18 mouse cellular contexts compared by ENCODE assay signal in the genomic region with DNA sequence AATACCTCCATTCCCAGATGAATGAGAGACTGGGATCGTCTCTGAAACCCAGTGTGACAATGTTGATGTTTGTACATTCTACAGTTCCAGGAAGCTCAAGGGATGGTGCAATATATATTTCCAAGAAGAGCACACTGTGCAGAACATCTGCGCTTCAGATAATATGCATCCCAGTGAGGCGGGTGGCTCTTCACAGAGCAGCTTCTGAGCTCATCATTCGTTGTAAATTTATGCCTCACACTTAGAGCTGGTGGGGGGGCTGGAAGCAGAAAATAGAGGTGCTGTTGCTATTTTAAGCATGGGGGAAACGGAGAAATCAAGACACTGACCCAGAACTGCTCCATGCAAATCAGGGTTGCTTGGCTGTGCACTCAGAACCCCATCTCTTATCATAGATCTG. TPM values are rescaled to one million over a fixed set of nuclear protein-coding genes. Genes with fewer than 3 reads are reported as not detected.
A peak's percentile ranks its signal among the peaks of the same experiment; 100 is the strongest.
DNase-seq lines count a peak whose midpoint lies in the region; ATAC-seq lines count a peak whose summit lies in the region.
"Had no signal": no experiment of that assay in that cellular context is flagged by ENCODE, and none has a peak within 500 bp of the region (broad histone marks: within the 10 kb centered on the region; RNA-seq: fewer than 3 reads in every experiment).

No protein-coding gene starts in this region.

- H3K4me3 ChIP-seq in liver, embryonic 11.5 days (ENCODE audit: low read depth, low read length): no peak overlapping the region
- H3K4me3 ChIP-seq: forebrain, embryonic 12.5 days; heart, embryonic 12.5 days; lung, embryonic 15.5 days; megakaryocyte, embryonic 14.5 days; neural tube, embryonic 12.5 days had no signal

- peaks cover 7% of the 10 kb centered on the region for H3K4me1 ChIP-seq in liver, embryonic 11.5 days (replicated peaks; ENCODE audit: control insufficient read depth, insufficient read depth, low read length)
- H3K4me1 ChIP-seq: megakaryocyte, embryonic 14.5 days had no signal

- H3K27me3 ChIP-seq in liver, embryonic 11.5 days (replicated peaks; ENCODE audit: control insufficient read depth, insufficient read depth, low read length): no peaks in the 10 kb centered on the region
- H3K27me3 ChIP-seq: forebrain, embryonic 12.5 days; heart, embryonic 12.5 days; lung, embryonic 15.5 days; neural tube, embryonic 12.5 days had no signal

- no peak overlapping the region for H3K27ac ChIP-seq in liver, embryonic 11.5 days (ENCODE audit: low read depth, low read length)
- H3K27ac ChIP-seq: forebrain, embryonic 12.5 days; hindbrain, postnatal 0 days; lung, embryonic 15.5 days; neural tube, embryonic 12.5 days had no signal

- H3K4me2 ChIP-seq in liver, embryonic 11.5 days: no peak overlapping the region
- H3K4me2 ChIP-seq: forebrain, embryonic 12.5 days; heart, embryonic 12.5 days; lung, embryonic 15.5 days; neural tube, embryonic 12.5 days had no signal

- H3K36me3 ChIP-seq in liver, embryonic 11.5 days (ENCODE audit: control insufficient read depth, insufficient read depth, low read length): no peaks in the 10 kb centered on the region
- H3K36me3 ChIP-seq: forebrain, embryonic 12.5 days; heart, embryonic 12.5 days; lung, embryonic 15.5 days; neural tube, embryonic 12.5 days had no signal

- WGBS in liver, embryonic 11.5 days: 52% methylated on average over 5 of the region's 5 CpGs

- intact Hi-C loops in left cerebral cortex, postnatal 36 days (cut with DNase I): no loop called here

- no peak; the same call in 1 of the 2 replicates for ATAC-seq in liver, embryonic 11.5 days (replicated peaks; ENCODE audit: low FRiP score)
- ATAC-seq in frontal cortex, adult (ENCODE audit: low TSS enrichment): peak; percentile 66
- ATAC-seq in CD4-positive, CD25-positive, alpha-beta regulatory T cell, adult 4 months: no peak
- ATAC-seq: hindbrain, postnatal 0 days had no signal

- no peak overlapping the region for H3K9ac ChIP-seq in liver, embryonic 11.5 days (ENCODE audit: low read depth, low read length)
- H3K9ac ChIP-seq: forebrain, embryonic 12.5 days; heart, embryonic 12.5 days; lung, embryonic 15.5 days; neural tube, embryonic 12.5 days had no signal

- no peaks in the 10 kb centered on the region for H3K9me3 ChIP-seq in liver, embryonic 11.5 days (ENCODE audit: control insufficient read depth, low read length)
- H3K9me3 ChIP-seq: forebrain, embryonic 12.5 days; heart, embryonic 12.5 days; lung, embryonic 15.5 days; megakaryocyte, embryonic 14.5 days; neural tube, embryonic 12.5 days had no signal

- DNase-seq in liver: peak; percentile 36
- DNase-seq in liver, embryonic 11.5 days (ENCODE audit: low spot score): no peak
- DNase-seq in left cerebral cortex, postnatal 36 days (ENCODE audit: low spot score in 2 of 2): peak; percentile 53 to 65
- DNase-seq in right cerebral cortex, postnatal 25 days: peak; percentile 37
- no peak for DNase-seq in kidney, postnatal 14 days
- DNase-seq: adrenal gland, postnatal 25 days; heart, postnatal 36 days; thymus, postnatal 14 days had no signal

RNA-seq across cellular contexts. Expression of gene Fbp1, which starts 21.7 kb away (rescaled TPM):
- polyA plus RNA-seq in liver, embryonic 11.5 days (2014; fragmentation: Nextera tagmentation; extraction: Ambion mirVana): not detected in 2 replicates
- under 1 TPM; 0.79 TPM for total RNA-seq in left cerebral cortex, postnatal 36 days (2021)
- not detected for polyA plus RNA-seq in CD4-positive, CD25-positive, alpha-beta regulatory T cell, adult 4 months (2017; shearing (Covaris generic))
- total RNA-seq: heart, postnatal 36 days; MEL had no signal
- polyA plus RNA-seq: forebrain, embryonic 12.5 days had no signal

RNA-seq across cellular contexts. Expression of gene Fbp2, which starts 51.6 kb away (rescaled TPM):
- not detected in 2 replicates for polyA plus RNA-seq in liver, embryonic 11.5 days (2014; fragmentation: Nextera tagmentation; extraction: Ambion mirVana)
- total RNA-seq in left cerebral cortex, postnatal 36 days (2021): not detected
- not detected for polyA plus RNA-seq in CD4-positive, CD25-positive, alpha-beta regulatory T cell, adult 4 months (2017; shearing (Covaris generic))
- total RNA-seq: layer of hippocampus, adult 18-20 months had no signal
- polyA plus RNA-seq: forebrain, embryonic 12.5 days; neural tube, embryonic 12.5 days had no signal

RNA-seq across cellular contexts. Expression of gene 2010111I01Rik, which starts 54.9 kb away (rescaled TPM):
- polyA plus RNA-seq in liver, embryonic 11.5 days (2014; fragmentation: Nextera tagmentation; extraction: Ambion mirVana): 30.6 and 31.8 TPM in 2 replicates
- total RNA-seq in left cerebral cortex, postnatal 36 days (2021): 100 to 1,000 TPM in 1 of 2 experiments, 10 to 100 TPM in 1; 93.2 to 121 TPM
- 100 to 1,000 TPM; 224 to 233 TPM for polyA plus RNA-seq in CD4-positive, CD25-positive, alpha-beta regulatory T cell, adult 4 months (2017; shearing (Covaris generic))

Comparison
In these comparisons a context has a peak if more than half of its experiments do, and no peak if none do; other contexts are left out.
1. DNase-seq: peak in liver (single experiment), left cerebral cortex, postnatal 36 days (2 of 2) and right cerebral cortex, postnatal 25 days (single experiment); none in liver, embryonic 11.5 days (single experiment) and kidney, postnatal 14 days (single experiment).